Mouse (Mus musculus) kidney, adult 2 months (tissue): ENCODE measurements around the gene Gpr4.

ENCODE experiments used
- CTCF ChIP-seq: fragments of 200-500 bp; conservative IDR thresholded peaks from 2 replicates; pipeline ENCODE4 v1.5.1; 2011; ENCODE audit warnings: low read depth, mild to moderate bottlenecking, control low read depth, low read length, moderate library complexity, mixed read lengths; ENCODE audit not compliant: insufficient read depth, insufficient read length
- POLR2A ChIP-seq: fragments of 200-500 bp; IDR thresholded peaks from one replicate; pipeline ENCODE4 v1.6.1; 2011; ENCODE audit warnings: low read depth, low read length, control low read depth

GRCm38 (mm10) chr7:19179173-19179572, 33.2 kb upstream of the Gpr4 start:
- peak; percentile 62 for TF ChIP-seq CTCF
- no peak for TF ChIP-seq POLR2A
